Comparison of ENCODE assay signal across 8 mouse cellular contexts in genomic region chr2:6720753-6721459, GRCm38 (mm10).
DNase-seq lines count a peak whose midpoint lies in the region; ATAC-seq and TF ChIP-seq lines count a peak whose summit lies in the region.

No protein-coding gene starts in this region.

- H3K4me3 ChIP-seq in embryonic facial prominence, embryonic 15.5 days (replicated peaks): peak overlapping the region; percentile 40
- peak overlapping the region; percentile 53 for H3K4me3 ChIP-seq in hindbrain, embryonic 10.5 days
- peak overlapping the region; percentile 43 for H3K4me3 ChIP-seq in limb, embryonic 14.5 days (replicated peaks; ENCODE audit: low read length)
- H3K4me3 ChIP-seq in midbrain, postnatal 0 days (ENCODE audit: low read depth, low read length): peak overlapping the region; percentile 25

- H3K9ac ChIP-seq in embryonic facial prominence, embryonic 15.5 days: 0 out of 2 replicates have a peak overlapping the region, but pooled peaks have one; percentile 4
- H3K9ac ChIP-seq in limb, embryonic 14.5 days (ENCODE audit: low read depth, low read length, severe bottlenecking): peak overlapping the region; percentile 53
- H3K9ac ChIP-seq in midbrain, postnatal 0 days (replicated peaks; ENCODE audit: low read length, poor library complexity, severe bottlenecking): peak overlapping the region; percentile 40

- no peak for TF ChIP-seq CTCF in midbrain, postnatal 0 days (IDR thresholded peaks at IDR 0.05)

- peak overlapping the region; percentile 75 for H3K4me2 ChIP-seq in embryonic facial prominence, embryonic 15.5 days (replicated peaks)
- peak overlapping the region; percentile 84 for H3K4me2 ChIP-seq in limb, embryonic 14.5 days (replicated peaks; ENCODE audit: low read depth, low read length, severe bottlenecking)
- H3K4me2 ChIP-seq in midbrain, postnatal 0 days (ENCODE audit: low read depth, low read length, poor library complexity, severe bottlenecking): peak overlapping the region; percentile 65

- peak; percentile 19 for DNase-seq in kidney, adult 18-20 months
- DNase-seq in kidney, adult 9 months: no peak
- DNase-seq in adrenal gland, postnatal 25 days: peak; percentile 4
- peak; percentile 29 for DNase-seq in hindbrain, embryonic 10.5 days (ENCODE audit: low spot score)
- peak; percentile 75 for DNase-seq in limb, embryonic 14.5 days (ENCODE audit: low spot score)
- DNase-seq in midbrain, postnatal 0 days (ENCODE audit: low spot score): peak; percentile 37
- peak; percentile 73 for DNase-seq in thymus, postnatal 14 days

- peak overlapping the region; percentile 73 for H3K27ac ChIP-seq in embryonic facial prominence, embryonic 15.5 days (replicated peaks)
- peak overlapping the region; percentile 86 for H3K27ac ChIP-seq in hindbrain, embryonic 10.5 days
- peak overlapping the region; percentile 74 for H3K27ac ChIP-seq in limb, embryonic 14.5 days (replicated peaks; ENCODE audit: low read depth, low read length)
- H3K27ac ChIP-seq in midbrain, postnatal 0 days (ENCODE audit: low read depth, low read length): no peak overlapping the region

- WGBS in embryonic facial prominence, embryonic 15.5 days: 18% methylated on average over 11 of the region's 11 CpGs
- 31% methylated on average over 11 of the region's 11 CpGs for WGBS in hindbrain, embryonic 10.5 days
- WGBS in limb, embryonic 14.5 days: 14% methylated on average over 10 of the region's 11 CpGs
- WGBS in midbrain, postnatal 0 days: 28% methylated on average over 11 of the region's 11 CpGs

- no peaks in the 10 kb centered on the region for H3K9me3 ChIP-seq in embryonic facial prominence, embryonic 15.5 days (replicated peaks)
- H3K9me3 ChIP-seq in hindbrain, embryonic 10.5 days: no peaks in the 10 kb centered on the region
- H3K9me3 ChIP-seq in limb, embryonic 14.5 days (ENCODE audit: control insufficient read depth, low read length): no peaks in the 10 kb centered on the region
- H3K9me3 ChIP-seq in midbrain, postnatal 0 days (ENCODE audit: low read length): no peaks in the 10 kb centered on the region

- no peak for TF ChIP-seq POLR2A in limb, embryonic 14.5 days (IDR thresholded peaks at IDR 0.05; ENCODE audit: borderline replicate concordance, extremely low read depth, insufficient read depth, insufficient read length)

- peaks cover 16% of the 10 kb centered on the region for H3K4me1 ChIP-seq in embryonic facial prominence, embryonic 15.5 days
- peaks cover 30% of the 10 kb centered on the region for H3K4me1 ChIP-seq in hindbrain, embryonic 10.5 days (replicated peaks)
- H3K4me1 ChIP-seq in limb, embryonic 14.5 days (ENCODE audit: control insufficient read depth, insufficient read depth, low read length): peaks cover 15% of the 10 kb centered on the region
- no peaks in the 10 kb centered on the region; the same call in 1 of the 2 replicates for H3K4me1 ChIP-seq in midbrain, postnatal 0 days (ENCODE audit: insufficient read depth, low read length)

- no peaks in the 10 kb centered on the region for H3K36me3 ChIP-seq in embryonic facial prominence, embryonic 15.5 days
- H3K36me3 ChIP-seq in hindbrain, embryonic 10.5 days: no peaks in the 10 kb centered on the region
- H3K36me3 ChIP-seq in limb, embryonic 14.5 days (ENCODE audit: control insufficient read depth, insufficient read depth, low read length): no peaks in the 10 kb centered on the region
- H3K36me3 ChIP-seq in midbrain, postnatal 0 days (ENCODE audit: insufficient read depth, low read length): 0 out of 2 replicates have a peak, but pooled peaks cover 3% of the 10 kb centered on the region

- no peaks in the 10 kb centered on the region for H3K27me3 ChIP-seq in embryonic facial prominence, embryonic 15.5 days
- no peaks in the 10 kb centered on the region for H3K27me3 ChIP-seq in hindbrain, embryonic 10.5 days (ENCODE audit: insufficient read depth, poor library complexity, severe bottlenecking)
- no peaks in the 10 kb centered on the region for H3K27me3 ChIP-seq in limb, embryonic 14.5 days (ENCODE audit: control insufficient read depth, insufficient read depth, low read length)
- no peaks in the 10 kb centered on the region for H3K27me3 ChIP-seq in midbrain, postnatal 0 days (ENCODE audit: insufficient read depth, low read length)

- ATAC-seq in embryonic facial prominence, embryonic 15.5 days (ENCODE audit: insufficient number of reproducible peaks, low FRiP score, low TSS enrichment, low read depth): peak; percentile 56
- peak; percentile 79 for ATAC-seq in limb, embryonic 14.5 days (ENCODE audit: low FRiP score, low read depth)
- peak; percentile 70 for ATAC-seq in midbrain, postnatal 0 days (ENCODE audit: low FRiP score)
